Mouse (Mus musculus) G1E (cell line): ENCODE data around the gene Kcnip3.

Source experiments
- CTCF ChIP-seq: IDR thresholded peaks from 2 replicates; pipeline ENCODE4 v1.5.1; 2012; ENCODE audit warnings: low read depth, low read length, inconsistent platforms, mixed read lengths
- GATA1 ChIP-seq: IDR thresholded peaks from 2 replicates; pipeline ENCODE4 v1.6.1; 2012; ENCODE audit warnings: borderline replicate concordance, low read length, inconsistent platforms, mixed read lengths
- TAL1 ChIP-seq: conservative IDR thresholded peaks from 2 replicates; pipeline ENCODE4 v1.6.1; 2012; ENCODE audit warnings: low read depth, low read length, inconsistent platforms, mixed read lengths

GRCm38 (mm10) chr2:127521172-127522005 is 505 bp downstream of the Kcnip3 start:
- TF ChIP-seq CTCF, result no peak
- TF ChIP-seq GATA1, result no peak
- no peak for TF ChIP-seq TAL1
